Mouse (Mus musculus): Measurements from ENCODE around the gene Gng10. TPM values are rescaled to one million over a fixed set of nuclear protein-coding genes. Genes with fewer than 3 reads are reported as not detected.

Gng10 gene
- polyA plus RNA-seq, 1 experiment from 2014 or later: 183 TPM

GRCm38 (mm10) chr4:59069276-59069675 is 34.4 kb downstream of the Gng10 start:
- 52% methylated on average over 3 of the region's 3 CpGs for WGBS
- Histone ChIP-seq H3K9ac (no peak overlapping the region), H3K4me2 (replicated peaks) (no peak overlapping the region), H3K4me3 (no peak overlapping the region), H3K9me3 (no peaks in the 10 kb centered on the region), H3K27me3 (no peaks in the 10 kb centered on the region), H3K36me3 (no peaks in the 10 kb centered on the region), H3K27ac (no peak overlapping the region), H3K4me1 (no peaks in the 10 kb centered on the region)
- ATAC-seq (ENCODE audit: insufficient number of reproducible peaks, insufficient read depth, low FRiP score, low TSS enrichment): no peak

GRCm38 (mm10) chr4:59083430-59083829 is 48.5 kb downstream of the Gng10 start:
- Histone ChIP-seq H3K9ac (no peak overlapping the region), H3K4me2 (replicated peaks) (no peak overlapping the region), H3K27me3 (no peaks in the 10 kb centered on the region), H3K27ac (no peak overlapping the region), H3K4me3 (no peak overlapping the region), H3K4me1 (no peaks in the 10 kb centered on the region), H3K36me3 (no peaks in the 10 kb centered on the region), H3K9me3 (no peaks in the 10 kb centered on the region)
- WGBS: 74% methylated on average over 2 of the region's 2 CpGs
- no peak for ATAC-seq (ENCODE audit: insufficient number of reproducible peaks, insufficient read depth, low FRiP score, low TSS enrichment)

GRCm38 (mm10) chr4:59089391-59089790 is 54.5 kb downstream of the Gng10 start:
- no peak for ATAC-seq (ENCODE audit: insufficient number of reproducible peaks, insufficient read depth, low FRiP score, low TSS enrichment)
- Histone ChIP-seq H3K9ac (no peak overlapping the region), H3K9me3 (no peaks in the 10 kb centered on the region), H3K4me2 (replicated peaks) (no peak overlapping the region), H3K4me3 (no peak overlapping the region), H3K27me3 (no peaks in the 10 kb centered on the region), H3K4me1 (no peaks in the 10 kb centered on the region), H3K27ac (no peak overlapping the region), H3K36me3 (no peaks in the 10 kb centered on the region)
- WGBS: 47% methylated on average over 1 of the region's 1 CpGs

Other genes with a start within 250 kb of the Gng10 start
- gene Olfr267, start 247.4 kb upstream of the Gng10 start, polyA plus RNA-seq (2016; fragmentation: Nextera tagmentation; extraction: Ambion mirVana): not detected in 2 replicates
- 42.3 and 44.7 TPM in 2 replicates for gene Ecpas, start 122.3 kb upstream of the Gng10 start, polyA plus RNA-seq (2016; fragmentation: Nextera tagmentation; extraction: Ambion mirVana)
- 1.3 and 1.5 TPM in 2 replicates for gene Zkscan16, start 91.5 kb upstream of the Gng10 start, polyA plus RNA-seq (2016; fragmentation: Nextera tagmentation; extraction: Ambion mirVana)
- gene Ptgr1, start 48.0 kb upstream of the Gng10 start, polyA plus RNA-seq (2016; fragmentation: Nextera tagmentation; extraction: Ambion mirVana): 21.3 and 24.2 TPM in 2 replicates
- 11.0 and 11.4 TPM in 2 replicates for gene Dnajc25, start 40.0 kb upstream of the Gng10 start, polyA plus RNA-seq (2016; fragmentation: Nextera tagmentation; extraction: Ambion mirVana)
- gene Gm20503, start 31.9 kb upstream of the Gng10 start, polyA plus RNA-seq (2016; fragmentation: Nextera tagmentation; extraction: Ambion mirVana): 15.4 and 17.9 TPM in 2 replicates
- gene AI481877, start 103.9 kb downstream of the Gng10 start, polyA plus RNA-seq (2016; fragmentation: Nextera tagmentation; extraction: Ambion mirVana): not detected in 2 replicates
- gene Ugcg, start 154.2 kb downstream of the Gng10 start, polyA plus RNA-seq (2016; fragmentation: Nextera tagmentation; extraction: Ambion mirVana): 13.6 and 13.9 TPM in 2 replicates

Measured in embryonic facial prominence, embryonic 12.5 days (tissue).